Mouse (Mus musculus): Measurements from ENCODE around the gene Glt1d1. TPM values are rescaled to one million over a fixed set of nuclear protein-coding genes. Genes with fewer than 3 reads are reported as not detected.
"Not testable (repeated sequence)": the region's sequence is repeated elsewhere in the genome, so short reads cannot be mapped to it uniquely, and the experiment has no call there.

The Glt1d1 gene
- polyA plus RNA-seq, 1 experiment: 0.17 TPM

GRCm38 (mm10) chr5:127705976-127706375, 73.9 kb downstream of the Glt1d1 start:
- Histone ChIP-seq H3K36me3 (replicated peaks; ENCODE audit: low read length) (no peaks in the 10 kb centered on the region), H3K4me1 (no peaks in the 10 kb centered on the region), H3K27me3 (replicated peaks) (no peaks in the 10 kb centered on the region), H3K9me3 (peaks cover 81% of the 10 kb centered on the region), H3K4me3 (replicated peaks) (no peak overlapping the region)
- no peak for TF ChIP-seq FLI1 (IDR thresholded peaks at IDR 0.05; ENCODE audit: low read length)
- TF ChIP-seq GATA1 (IDR thresholded peaks at IDR 0.05; ENCODE audit: borderline replicate concordance, low read length): no peak

DNA sequence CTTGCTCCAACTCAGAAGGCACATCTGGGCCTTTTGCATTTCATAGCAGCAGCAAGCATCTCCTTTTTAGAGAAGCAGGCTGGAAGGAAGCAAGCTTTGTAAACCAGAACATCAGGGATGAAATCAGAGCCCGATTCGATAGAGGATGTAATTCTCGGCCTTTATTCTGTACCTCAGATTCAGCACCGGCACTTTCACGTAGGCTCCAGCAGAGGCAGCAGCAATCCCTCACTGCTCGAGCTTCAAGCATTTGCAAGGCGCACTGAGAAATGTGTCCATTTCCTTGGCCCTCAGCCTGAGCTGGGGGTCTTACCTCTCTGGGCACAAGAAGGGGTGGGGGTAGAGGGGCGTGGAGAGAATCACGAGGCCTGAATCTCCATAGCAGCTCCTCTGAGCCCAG, 76.1 kb downstream of the Glt1d1 start:
- H3K27me3 ChIP-seq (replicated peaks): no peaks in the 10 kb centered on the region
- H3K9me3 ChIP-seq: peaks cover 85% of the 10 kb centered on the region
- H3K4me3 ChIP-seq (replicated peaks): no peak overlapping the region
- TF ChIP-seq FLI1 (IDR thresholded peaks at IDR 0.05; ENCODE audit: low read length) (no peak), GATA1 (IDR thresholded peaks at IDR 0.05; ENCODE audit: borderline replicate concordance, low read length) (no peak)
- H3K36me3 ChIP-seq (replicated peaks; ENCODE audit: low read length): no peaks in the 10 kb centered on the region
- H3K4me1 ChIP-seq: no peaks in the 10 kb centered on the region

DNA sequence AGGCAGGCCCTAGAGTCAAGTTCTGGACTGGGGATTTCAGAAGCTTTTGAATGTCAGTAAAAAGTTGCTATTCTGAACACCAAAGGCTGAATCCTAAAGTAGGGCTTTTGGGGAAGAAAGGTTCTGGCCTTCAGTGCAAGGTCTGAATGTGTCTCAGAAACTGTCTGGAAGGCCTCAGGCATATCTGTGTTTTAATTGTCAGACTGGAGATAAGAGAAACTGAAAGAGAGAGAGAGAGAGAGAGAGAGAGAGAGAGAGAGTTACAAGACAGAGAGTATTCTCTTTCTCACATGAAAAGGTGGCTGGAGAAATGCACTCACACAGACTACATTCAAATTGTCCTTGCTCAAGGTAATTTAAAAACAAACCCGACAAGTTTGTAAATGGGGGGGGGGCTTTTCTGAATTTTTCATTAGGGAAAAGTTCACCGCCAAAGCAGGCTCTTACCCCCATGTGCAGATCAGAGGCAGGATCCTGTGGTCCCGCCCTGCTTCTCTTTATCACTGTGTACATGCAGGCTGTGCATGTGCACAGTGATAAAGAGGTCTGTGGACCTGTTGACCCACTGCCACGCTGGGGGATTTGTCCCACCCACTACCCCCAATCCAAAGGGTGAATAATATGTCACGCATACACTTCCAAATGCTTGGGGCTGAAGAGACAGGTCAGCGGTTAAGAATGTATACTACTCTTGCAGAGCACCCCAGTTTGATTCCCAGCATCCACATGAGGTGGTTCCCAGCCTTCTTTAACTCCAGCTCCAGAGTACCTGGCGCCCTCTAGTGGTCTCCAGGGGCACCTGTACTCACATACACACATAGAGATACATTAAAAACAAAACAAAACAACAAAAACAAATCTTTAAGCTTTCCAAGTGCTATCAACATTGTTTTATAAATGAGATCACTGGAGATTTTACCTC, 83.0 kb downstream of the Glt1d1 start:
- no peaks in the 10 kb centered on the region for H3K27me3 ChIP-seq (replicated peaks)
- no peaks in the 10 kb centered on the region for H3K4me1 ChIP-seq
- H3K4me3 ChIP-seq (replicated peaks): no peak overlapping the region
- no peaks in the 10 kb centered on the region for H3K36me3 ChIP-seq (replicated peaks; ENCODE audit: low read length)
- TF ChIP-seq FLI1 (IDR thresholded peaks at IDR 0.05; ENCODE audit: low read length) (no peak), GATA1 (IDR thresholded peaks at IDR 0.05; ENCODE audit: borderline replicate concordance, low read length) (no peak)
- peaks cover 59% of the 10 kb centered on the region for H3K9me3 ChIP-seq

GRCm38 (mm10) chr5:127720591-127721379, 88.7 kb downstream of the Glt1d1 start:
- no peaks in the 10 kb centered on the region for H3K27me3 ChIP-seq (replicated peaks)
- peaks cover 43% of the 10 kb centered on the region for H3K9me3 ChIP-seq
- no peak for TF ChIP-seq FLI1 (IDR thresholded peaks at IDR 0.05; ENCODE audit: low read length)
- TF ChIP-seq GATA1 (IDR thresholded peaks at IDR 0.05; ENCODE audit: borderline replicate concordance, low read length): no peak
- H3K36me3 ChIP-seq (replicated peaks; ENCODE audit: low read length): no peaks in the 10 kb centered on the region
- H3K4me3 ChIP-seq (replicated peaks): peak overlapping the region; percentile 5
- H3K4me1 ChIP-seq: no peaks in the 10 kb centered on the region

DNA sequence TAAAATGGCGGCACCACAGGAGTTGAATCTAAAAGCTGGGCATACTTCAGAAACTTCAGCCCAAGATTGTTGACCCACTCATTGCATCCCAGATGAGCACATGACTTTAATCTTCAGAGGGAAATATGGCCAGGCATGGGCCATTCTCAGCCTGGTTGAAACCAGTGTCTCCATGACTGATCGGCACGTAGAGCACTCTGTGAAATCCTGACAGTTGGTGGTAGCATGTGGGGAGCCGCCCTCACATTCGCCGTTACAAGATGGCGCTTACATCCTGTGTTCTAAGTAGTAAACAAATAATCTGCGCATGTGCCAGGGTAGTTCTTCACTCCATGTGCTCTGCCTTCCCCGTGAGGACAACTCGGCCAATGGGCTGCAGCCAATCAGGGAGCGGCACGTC, 90.1 kb downstream of the Glt1d1 start:
- H3K36me3 ChIP-seq (replicated peaks; ENCODE audit: low read length); H3K4me1 ChIP-seq; H3K27me3 ChIP-seq (replicated peaks); H3K4me3 ChIP-seq (replicated peaks): not testable (repeated sequence)
- peaks cover 41% of the 10 kb centered on the region for H3K9me3 ChIP-seq

GRCm38 (mm10) chr5:127730351-127730750, 98.3 kb downstream of the Glt1d1 start:
- Histone ChIP-seq H3K9me3 (peaks cover 59% of the 10 kb centered on the region), H3K36me3 (replicated peaks; ENCODE audit: low read length) (no peaks in the 10 kb centered on the region), H3K4me1 (no peaks in the 10 kb centered on the region), H3K4me3 (replicated peaks) (no peak overlapping the region), H3K27me3 (replicated peaks) (no peaks in the 10 kb centered on the region)
- no peak for TF ChIP-seq FLI1 (IDR thresholded peaks at IDR 0.05; ENCODE audit: low read length)
- no peak for TF ChIP-seq GATA1 (IDR thresholded peaks at IDR 0.05; ENCODE audit: borderline replicate concordance, low read length)

GRCm38 (mm10) chr5:127741331-127741730, 109.3 kb downstream of the Glt1d1 start:
- Histone ChIP-seq H3K9me3 (peaks cover 14% of the 10 kb centered on the region), H3K27me3 (replicated peaks) (no peaks in the 10 kb centered on the region), H3K36me3 (replicated peaks; ENCODE audit: low read length) (no peaks in the 10 kb centered on the region), H3K4me1 (no peaks in the 10 kb centered on the region), H3K4me3 (replicated peaks) (no peak overlapping the region)
- TF ChIP-seq FLI1 (IDR thresholded peaks at IDR 0.05; ENCODE audit: low read length) (no peak), GATA1 (IDR thresholded peaks at IDR 0.05; ENCODE audit: borderline replicate concordance, low read length) (no peak)

GRCm38 (mm10) chr5:127749540-127749939, 117.5 kb downstream of the Glt1d1 start:
- H3K9me3 ChIP-seq: peaks cover 49% of the 10 kb centered on the region
- not testable (repeated sequence) for H3K4me1 ChIP-seq; H3K36me3 ChIP-seq (replicated peaks; ENCODE audit: low read length); H3K27me3 ChIP-seq (replicated peaks)
- H3K4me3 ChIP-seq (replicated peaks): peak overlapping the region; percentile 40

DNA sequence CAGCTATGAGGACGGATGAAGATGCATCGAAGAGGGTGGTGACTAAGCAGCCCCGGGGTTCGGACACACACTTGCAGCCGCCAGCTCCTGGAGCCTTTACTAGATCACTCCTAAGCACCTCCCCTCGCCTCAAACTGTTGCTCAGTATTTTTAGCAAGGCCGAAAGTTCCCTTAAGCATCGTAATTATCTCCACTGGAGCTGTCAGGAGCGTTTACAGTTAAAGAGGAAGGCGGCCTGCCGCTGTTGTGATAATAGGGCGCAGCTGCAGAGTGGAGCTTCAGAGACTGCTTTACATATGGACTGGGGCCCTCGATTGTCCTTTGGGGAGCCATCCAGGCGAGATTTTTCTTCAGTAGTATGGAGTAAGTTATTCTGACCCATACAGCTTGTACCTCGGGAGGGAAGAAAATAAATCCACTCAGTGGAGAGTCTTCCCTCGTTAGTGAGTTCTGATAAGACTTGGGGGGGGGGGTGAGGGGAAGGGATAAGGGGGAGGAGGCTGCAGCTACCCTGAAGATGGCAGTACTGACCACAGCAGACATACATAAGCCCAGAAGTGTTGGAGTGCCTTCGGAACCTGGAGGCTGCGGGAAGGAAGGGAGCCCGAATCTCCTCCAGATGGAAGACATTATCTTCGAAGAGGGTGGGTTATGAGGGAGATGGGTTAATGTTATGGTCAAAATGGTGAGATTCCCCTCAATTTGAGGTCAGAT, 119.4 kb downstream of the Glt1d1 start:
- no peak overlapping the region for H3K4me3 ChIP-seq (replicated peaks)
- H3K36me3 ChIP-seq (replicated peaks; ENCODE audit: low read length): no peaks in the 10 kb centered on the region
- TF ChIP-seq GATA1 (IDR thresholded peaks at IDR 0.05; ENCODE audit: borderline replicate concordance, low read length) (no peak), FLI1 (IDR thresholded peaks at IDR 0.05; ENCODE audit: low read length) (no peak)
- no peaks in the 10 kb centered on the region for H3K27me3 ChIP-seq (replicated peaks)
- no peaks in the 10 kb centered on the region for H3K4me1 ChIP-seq
- H3K9me3 ChIP-seq: peaks cover 67% of the 10 kb centered on the region

GRCm38 (mm10) chr5:127755594-127755993, 123.5 kb downstream of the Glt1d1 start:
- TF ChIP-seq GATA1 (IDR thresholded peaks at IDR 0.05; ENCODE audit: borderline replicate concordance, low read length): no peak
- H3K36me3 ChIP-seq (replicated peaks; ENCODE audit: low read length): no peaks in the 10 kb centered on the region
- no peaks in the 10 kb centered on the region for H3K27me3 ChIP-seq (replicated peaks)
- H3K9me3 ChIP-seq: peaks cover 86% of the 10 kb centered on the region
- H3K4me3 ChIP-seq (replicated peaks): no peak overlapping the region
- no peaks in the 10 kb centered on the region for H3K4me1 ChIP-seq

Measured in megakaryocyte, embryonic 14.5 days (primary cell).